Mouse (Mus musculus) G1E (cell line): ENCODE data around the gene Stk26.

Experiments used
- CTCF ChIP-seq: IDR thresholded peaks from 2 replicates; pipeline ENCODE4 v1.5.1; 2012; ENCODE audit warnings: low read depth, low read length, inconsistent platforms, mixed read lengths
- GATA1 ChIP-seq: IDR thresholded peaks from 2 replicates; pipeline ENCODE4 v1.6.1; 2012; ENCODE audit warnings: borderline replicate concordance, low read length, inconsistent platforms, mixed read lengths
- TAL1 ChIP-seq: conservative IDR thresholded peaks from 2 replicates; pipeline ENCODE4 v1.6.1; 2012; ENCODE audit warnings: low read depth, low read length, inconsistent platforms, mixed read lengths

- TF ChIP-seq TAL1 (no peak), CTCF (no peak), GATA1 (no peak)
Measured at GRCm38 (mm10) chrX:50798571-50798970, 42.3 kb upstream of the Stk26 start.
